19 mouse cellular contexts compared by ENCODE assay signal in genomic region chr16:19990536-19990935, GRCm38 (mm10).
"Had no signal": no experiment of that assay in that cellular context is flagged by ENCODE, and none has a peak within 500 bp of the region (broad histone marks: within the 10 kb centered on the region; RNA-seq: fewer than 3 reads in every experiment).

No protein-coding gene starts in this region.

- H3K4me3 ChIP-seq: limb, embryonic 15.5 days; liver, embryonic 12.5 days; lung, embryonic 15.5 days; midbrain, embryonic 10.5 days; midbrain, embryonic 12.5 days; myocyte; neural tube, embryonic 13.5 days; neural tube, embryonic 15.5 days had no signal

- H3K27ac ChIP-seq: limb, embryonic 15.5 days; liver, embryonic 12.5 days; liver, embryonic 14.5 days; lung, embryonic 15.5 days; midbrain, embryonic 10.5 days; midbrain, embryonic 12.5 days; neural tube, embryonic 13.5 days; neural tube, embryonic 15.5 days had no signal

- ATAC-seq: liver, embryonic 12.5 days; midbrain, embryonic 16.5 days had no signal

- H3K36me3 ChIP-seq: limb, embryonic 15.5 days; liver, embryonic 12.5 days; lung, embryonic 15.5 days; midbrain, embryonic 10.5 days; midbrain, embryonic 12.5 days; neural tube, embryonic 13.5 days; neural tube, embryonic 15.5 days had no signal

- H3K9ac ChIP-seq: limb, embryonic 15.5 days; liver, embryonic 12.5 days; liver, embryonic 14.5 days; lung, embryonic 15.5 days; midbrain, embryonic 12.5 days; neural tube, embryonic 13.5 days; neural tube, embryonic 15.5 days had no signal

- H3K4me2 ChIP-seq: limb, embryonic 15.5 days; liver, embryonic 12.5 days; lung, embryonic 15.5 days; midbrain, embryonic 12.5 days; neural tube, embryonic 13.5 days; neural tube, embryonic 15.5 days had no signal

- H3K9me3 ChIP-seq: limb, embryonic 15.5 days; liver, embryonic 12.5 days; lung, embryonic 15.5 days; midbrain, embryonic 10.5 days had no signal

- H3K27me3 ChIP-seq: limb, embryonic 15.5 days; liver, embryonic 12.5 days; lung, embryonic 15.5 days; midbrain, embryonic 12.5 days; neural tube, embryonic 13.5 days; neural tube, embryonic 15.5 days had no signal

- H3K4me1 ChIP-seq: limb, embryonic 15.5 days; lung, embryonic 15.5 days; midbrain, embryonic 10.5 days; midbrain, embryonic 12.5 days; neural tube, embryonic 13.5 days; neural tube, embryonic 15.5 days had no signal

- DNase-seq: midbrain, embryonic 14.5 days; retina, postnatal 1 day; right cerebral cortex, adult 18-20 months; right cerebral cortex, postnatal 25 days; right cerebral cortex, postnatal 4 days; spleen, adult 18-20 months; thymus, adult 18-20 months; thymus, postnatal 14 days; thymus, postnatal 36 days had no signal
